Mouse (Mus musculus): ENCODE results near the gene Folr1. TPM values are rescaled to one million over a fixed set of nuclear protein-coding genes. Genes with fewer than 3 reads are reported as not detected.
A peak's percentile ranks its signal among the peaks of the same experiment; 100 is the strongest.

Gene Folr1
- total RNA-seq (2014; rRNA removed), result 7.0 and 10.5 TPM in 2 replicates
- polyA plus RNA-seq (2015; fragmentation: Nextera tagmentation; extraction: Ambion mirVana), result 38.5 and 49.6 TPM in 2 replicates

DNA sequence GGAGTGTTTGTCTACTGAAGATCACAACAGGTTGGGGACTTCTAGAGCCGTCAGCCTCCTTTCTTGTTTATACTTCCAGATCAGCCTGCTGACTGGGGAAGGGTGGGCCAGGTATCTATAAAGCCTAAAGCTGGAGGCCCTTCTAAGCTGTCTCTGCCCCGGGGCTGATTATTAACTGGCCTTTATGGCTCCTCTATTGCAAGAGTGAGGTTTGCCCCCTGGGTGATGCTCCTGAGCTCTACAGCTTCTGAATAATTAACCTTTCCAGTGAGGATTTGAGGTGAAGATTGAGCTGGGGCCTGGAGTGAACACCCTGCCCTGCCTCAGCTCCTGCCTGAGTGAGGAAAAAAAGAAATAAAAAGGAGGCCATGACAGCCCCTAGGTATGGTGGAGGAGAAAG lies at the start of gene Folr1:
TSS of gene Folr1 (minus strand) at position 160 of the 400 bp plus-strand sequence.
- Histone ChIP-seq H3K9me3 (ENCODE audit: low read length) (no peaks in the 10 kb centered on the region), H3K4me1 (ENCODE audit: insufficient read depth) (no peaks in the 10 kb centered on the region), H3K27me3 (ENCODE audit: insufficient read depth, low read length) (no peaks in the 10 kb centered on the region), H3K27ac (ENCODE audit: low read depth, low read length) (no peak within 1 kb of the TSS), H3K36me3 (ENCODE audit: insufficient read depth) (no peaks in the 10 kb centered on the region), H3K4me2 (ENCODE audit: low read depth) (no peak within 1 kb of the TSS), H3K9ac (no peak within 1 kb of the TSS), H3K4me3 (ENCODE audit: low read depth, low read length) (no peak within 1 kb of the TSS)
- DNase-seq (no peak), ATAC-seq (no peak)
- no peak for TF ChIP-seq CTCF (IDR thresholded peaks at IDR 0.05; ENCODE audit: low read depth)
- WGBS, result 79% methylated on average over 2 of the region's 2 CpGs

DNA sequence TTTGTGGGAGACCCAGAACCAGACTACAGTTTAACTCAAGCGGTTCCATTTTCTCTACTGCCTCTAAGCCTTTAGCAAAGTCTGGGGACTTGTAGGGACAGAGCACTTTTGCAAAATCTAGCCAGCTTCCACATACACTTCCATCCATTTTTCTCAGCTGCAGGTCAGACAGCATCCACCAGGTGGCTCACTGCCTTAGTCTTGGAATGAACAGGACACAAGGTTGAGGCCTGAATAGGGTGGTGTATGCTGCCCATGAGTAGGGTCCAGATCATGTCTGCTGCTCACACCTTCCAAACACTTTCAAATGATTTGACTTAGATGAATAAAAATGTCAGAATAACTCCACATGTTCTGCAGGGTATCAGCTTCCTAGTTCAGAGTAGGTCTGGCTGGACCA lies 47.5 kb upstream of the Folr1 start:
- 12% methylated on average over 1 of the region's 1 CpGs for WGBS
- Histone ChIP-seq H3K4me3 (ENCODE audit: low read depth, low read length) (no peak overlapping the region), H3K4me1 (ENCODE audit: insufficient read depth) (no peaks in the 10 kb centered on the region), H3K4me2 (ENCODE audit: low read depth) (no peak overlapping the region), H3K9ac (no peak overlapping the region), H3K27me3 (ENCODE audit: insufficient read depth, low read length) (no peaks in the 10 kb centered on the region), H3K9me3 (ENCODE audit: low read length) (no peaks in the 10 kb centered on the region), H3K27ac (ENCODE audit: low read depth, low read length) (no peak overlapping the region), H3K36me3 (ENCODE audit: insufficient read depth) (peaks cover 15% of the 10 kb centered on the region)
- peak; percentile 81 for ATAC-seq
- TF ChIP-seq CTCF (IDR thresholded peaks at IDR 0.05; ENCODE audit: low read depth), result peak; percentile 86
- DNase-seq, result peak; percentile 72

DNA sequence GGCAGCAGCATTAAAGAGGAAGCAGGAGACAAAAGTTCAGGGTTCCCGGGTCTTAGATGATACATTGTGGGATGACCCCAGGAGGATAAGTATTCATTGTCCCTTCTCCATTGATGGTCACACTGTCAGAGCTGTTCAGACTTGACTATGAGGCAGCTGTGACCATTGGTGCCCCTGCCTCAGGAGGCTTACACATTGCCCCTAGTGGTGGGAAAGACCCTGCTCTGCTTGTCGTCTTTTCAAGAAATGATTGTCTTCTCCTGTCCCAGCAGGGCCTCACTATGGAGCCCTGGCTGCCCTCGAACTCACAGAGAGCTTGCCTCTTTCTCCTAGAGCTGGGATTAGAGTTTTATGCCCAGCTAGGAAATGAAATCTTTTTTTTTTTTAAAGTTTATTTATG lies 41.4 kb upstream of the Folr1 start:
- ATAC-seq, result 0 out of 2 replicates have a peak, but pooled peaks have one; percentile 32
- no peak overlapping the region for H3K4me2 ChIP-seq (ENCODE audit: low read depth)
- no peak overlapping the region for H3K27ac ChIP-seq (ENCODE audit: low read depth, low read length)
- H3K36me3 ChIP-seq (ENCODE audit: insufficient read depth), result peaks cover 51% of the 10 kb centered on the region
- no peaks in the 10 kb centered on the region for H3K27me3 ChIP-seq (ENCODE audit: insufficient read depth, low read length)
- no peaks in the 10 kb centered on the region for H3K9me3 ChIP-seq (ENCODE audit: low read length)
- 60% methylated on average over 3 of the region's 3 CpGs for WGBS
- no peak overlapping the region for H3K9ac ChIP-seq
- H3K4me3 ChIP-seq (ENCODE audit: low read depth, low read length), result no peak overlapping the region
- DNase-seq, result no peak
- peak; percentile 52 for TF ChIP-seq CTCF (IDR thresholded peaks at IDR 0.05; ENCODE audit: low read depth)
- no peaks in the 10 kb centered on the region for H3K4me1 ChIP-seq (ENCODE audit: insufficient read depth)

DNA sequence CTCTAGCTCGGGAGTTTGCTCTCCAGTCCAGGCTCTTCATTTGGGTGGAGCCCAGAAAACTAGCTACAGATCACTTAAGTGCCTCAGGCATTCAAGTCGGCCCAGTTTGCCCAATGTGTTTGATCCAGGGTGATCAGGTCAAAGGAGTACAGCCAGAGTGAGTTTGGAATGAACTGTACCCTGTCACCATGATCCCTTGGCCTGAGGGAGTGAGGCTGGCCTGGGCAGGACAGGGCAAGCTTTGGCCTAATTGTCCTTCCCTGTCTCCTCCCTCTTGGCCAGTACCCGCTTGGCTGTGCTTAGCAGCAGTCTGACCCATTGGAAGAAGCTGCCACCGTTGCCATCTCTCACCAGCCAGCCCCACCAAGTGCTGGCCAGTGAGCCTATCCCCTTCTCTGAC lies 39.5 kb upstream of the Folr1 start:
- Histone ChIP-seq H3K36me3 (ENCODE audit: insufficient read depth) (peaks cover 51% of the 10 kb centered on the region), H3K4me1 (ENCODE audit: insufficient read depth) (no peaks in the 10 kb centered on the region), H3K27me3 (ENCODE audit: insufficient read depth, low read length) (no peaks in the 10 kb centered on the region), H3K27ac (ENCODE audit: low read depth, low read length) (no peak overlapping the region), H3K9me3 (ENCODE audit: low read length) (no peaks in the 10 kb centered on the region), H3K9ac (no peak overlapping the region), H3K4me2 (ENCODE audit: low read depth) (no peak overlapping the region), H3K4me3 (ENCODE audit: low read depth, low read length) (no peak overlapping the region)
- TF ChIP-seq CTCF (IDR thresholded peaks at IDR 0.05; ENCODE audit: low read depth), result no peak
- DNase-seq (no peak), ATAC-seq (no peak)
- 84% methylated on average over 4 of the region's 4 CpGs for WGBS

DNA sequence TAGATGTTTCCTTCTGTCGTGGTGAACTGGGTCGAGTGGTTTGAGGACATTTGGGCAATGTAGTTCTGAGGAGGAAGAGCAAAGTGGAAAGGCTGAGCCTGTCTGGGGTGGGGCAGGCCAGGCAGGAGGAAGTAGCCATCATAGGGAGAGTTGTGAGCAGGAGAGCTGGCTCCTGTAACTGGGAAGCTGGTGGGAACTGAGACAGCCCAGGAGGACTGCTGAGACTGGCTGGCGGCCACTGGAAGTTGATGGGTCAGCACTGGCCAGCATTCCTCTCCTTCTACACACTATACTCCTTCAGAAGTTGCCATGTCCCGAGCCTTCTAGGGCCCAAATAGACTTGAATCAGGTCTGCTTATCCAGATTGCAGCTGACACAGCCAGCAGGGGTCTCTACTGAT lies 37.8 kb upstream of the Folr1 start:
- Histone ChIP-seq H3K9me3 (ENCODE audit: low read length) (no peaks in the 10 kb centered on the region), H3K4me1 (ENCODE audit: insufficient read depth) (no peaks in the 10 kb centered on the region), H3K4me2 (ENCODE audit: low read depth) (no peak overlapping the region), H3K9ac (no peak overlapping the region), H3K4me3 (ENCODE audit: low read depth, low read length) (no peak overlapping the region), H3K27me3 (ENCODE audit: insufficient read depth, low read length) (no peaks in the 10 kb centered on the region), H3K27ac (ENCODE audit: low read depth, low read length) (no peak overlapping the region), H3K36me3 (ENCODE audit: insufficient read depth) (peaks cover 39% of the 10 kb centered on the region)
- DNase-seq (no peak), ATAC-seq (no peak)
- WGBS, result 85% methylated on average over 4 of the region's 4 CpGs
- TF ChIP-seq CTCF (IDR thresholded peaks at IDR 0.05; ENCODE audit: low read depth), result no peak

DNA sequence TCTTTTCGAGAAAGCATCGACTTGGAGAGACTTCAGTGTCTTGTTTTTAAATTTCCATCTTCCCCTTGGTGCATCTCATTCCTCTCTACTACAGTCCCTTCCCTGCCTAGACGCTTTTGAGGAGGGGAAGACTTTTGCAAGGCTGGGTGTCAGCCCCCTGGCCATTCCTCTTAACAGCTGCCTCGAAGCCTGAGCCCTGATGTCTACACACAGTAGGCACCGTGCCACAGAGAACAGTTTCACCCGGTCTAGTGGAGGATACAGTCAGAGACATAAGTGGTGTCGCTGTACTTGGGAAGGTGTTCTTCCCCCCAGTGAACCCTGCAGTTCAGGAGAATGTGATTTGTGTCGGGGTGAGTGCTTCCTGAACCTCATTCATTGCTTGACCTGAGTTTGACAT lies 36.1 kb upstream of the Folr1 start:
- Histone ChIP-seq H3K4me3 (ENCODE audit: low read depth, low read length) (peak overlapping the region; percentile 77), H3K27me3 (ENCODE audit: insufficient read depth, low read length) (no peaks in the 10 kb centered on the region)
- no peak for ATAC-seq

DNA sequence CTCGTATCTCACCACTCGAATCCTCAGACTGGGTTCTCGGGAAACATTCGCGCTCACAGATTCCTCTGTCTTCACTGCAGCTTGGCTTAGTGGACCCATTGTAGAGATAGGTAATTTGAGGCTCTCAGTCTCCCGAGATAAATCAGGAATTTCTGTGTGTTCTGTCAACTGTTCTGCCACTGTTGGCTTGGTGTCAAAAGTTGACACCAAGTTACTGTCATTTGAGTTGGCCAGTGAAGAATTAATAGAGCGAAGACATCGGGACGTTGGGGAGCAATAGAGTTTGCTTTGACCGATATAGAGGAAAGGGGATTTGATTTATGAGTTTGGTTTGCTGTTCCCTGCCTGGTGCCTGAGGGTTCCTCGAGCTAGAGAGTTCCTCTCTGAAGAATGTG lies 35.7 kb upstream of the Folr1 start, which contains the start of gene Tomt:
TSS of gene Tomt (minus strand) at position 73 of the 395 bp plus-strand sequence.
- H3K4me2 ChIP-seq (ENCODE audit: low read depth), result peak within 1 kb of the TSS; percentile 59
- H3K27me3 ChIP-seq (ENCODE audit: insufficient read depth, low read length), result no peaks in the 10 kb centered on the region
- DNase-seq (no peak), ATAC-seq (no peak)
- TF ChIP-seq CTCF (IDR thresholded peaks at IDR 0.05; ENCODE audit: low read depth), result no peak
- peak within 1 kb of the TSS; percentile 82 for H3K9ac ChIP-seq
- H3K27ac ChIP-seq (ENCODE audit: low read depth, low read length), result peak within 1 kb of the TSS; percentile 90
- H3K36me3 ChIP-seq (ENCODE audit: insufficient read depth), result peaks cover 19% of the 10 kb centered on the region
- no peaks in the 10 kb centered on the region for H3K4me1 ChIP-seq (ENCODE audit: insufficient read depth)
- H3K9me3 ChIP-seq (ENCODE audit: low read length), result no peaks in the 10 kb centered on the region
- 23% methylated on average over 11 of the region's 11 CpGs for WGBS
- peak within 1 kb of the TSS; percentile 77 for H3K4me3 ChIP-seq (ENCODE audit: low read depth, low read length)

More for the DNA sequence above, 36.1 kb upstream of the Folr1 start:
- Histone ChIP-seq H3K9ac (peak overlapping the region; percentile 82; the same call in 1 of the 2 replicates), H3K9me3 (ENCODE audit: low read length) (no peaks in the 10 kb centered on the region), H3K4me1 (ENCODE audit: insufficient read depth) (no peaks in the 10 kb centered on the region), H3K4me2 (ENCODE audit: low read depth) (peak overlapping the region; percentile 59), H3K27ac (ENCODE audit: low read depth, low read length) (no peak overlapping the region), H3K36me3 (ENCODE audit: insufficient read depth) (peaks cover 23% of the 10 kb centered on the region)
- DNase-seq, result no peak
- no peak for TF ChIP-seq CTCF (IDR thresholded peaks at IDR 0.05; ENCODE audit: low read depth)
- WGBS, result 78% methylated on average over 8 of the region's 8 CpGs
